Mouse (Mus musculus): ENCODE results near the gene Gm4969.

GRCm38 (mm10) chr7:19130657-19131056 is 12.5 kb upstream of the Gm4969 start:
- TF ChIP-seq CTCF (IDR thresholded peaks at IDR 0.05; ENCODE audit: low read depth), result peak; percentile 30
- TF ChIP-seq EP300 (IDR thresholded peaks at IDR 0.05; ENCODE audit: low read depth), result no peak
